Mouse (Mus musculus) bone marrow, adult 2 months (tissue): ENCODE measurements around the gene Mat1a.

Source experiments
- CTCF ChIP-seq: fragments of 200-500 bp; IDR thresholded peaks from 2 replicates; pipeline ENCODE4 v1.5.1; 2011; ENCODE audit warnings: low read length, control low read depth; ENCODE audit not compliant: control insufficient read depth, insufficient read depth
- POLR2A ChIP-seq: fragments of 200-500 bp; IDR thresholded peaks from 2 replicates; pipeline ENCODE4 v1.6.1; 2011; ENCODE audit warnings: low read depth, mild to moderate bottlenecking, control low read depth, low read length, borderline replicate concordance; ENCODE audit not compliant: control insufficient read depth

DNA sequence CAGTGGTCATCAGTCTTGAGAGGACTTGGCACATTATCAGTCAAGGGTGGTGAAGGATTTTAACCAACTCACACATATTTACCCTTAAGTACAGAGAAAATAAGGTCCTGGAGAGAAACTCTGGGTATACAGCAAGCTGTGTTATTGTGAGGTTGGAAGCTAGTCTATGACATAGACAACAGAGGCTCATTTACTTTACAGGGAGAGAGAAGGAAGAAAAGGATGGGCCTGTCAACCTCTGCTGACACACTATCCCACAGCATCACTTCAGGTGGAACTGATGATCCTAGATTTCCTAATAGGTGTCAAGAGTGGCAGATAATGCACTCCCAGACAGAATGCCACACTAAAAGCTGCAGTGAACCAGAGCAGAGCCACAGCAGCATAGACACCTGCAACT, 35.7 kb upstream of the Mat1a start, which contains the start of gene Dydc2:
- TF ChIP-seq CTCF (no peak), POLR2A (no peak)
